Mouse (Mus musculus) liver, postnatal 0 days (tissue): ENCODE results near the gene Dtd1. TPM values are rescaled to one million over a fixed set of nuclear protein-coding genes. Genes with fewer than 3 reads are reported as not detected.

Experiments used
- ATAC-seq: fragments of 200-750 bp; cut with Nextera tagmentation; 2 replicates; pipeline ENCODE4 v1.8.0; 2017; ENCODE audit warnings: mild to moderate bottlenecking, moderate library complexity
- DNase-seq: peaks from one replicate; pipeline ENCODE4 v3.0.0-alpha.2; 2016
- H3K27ac ChIP-seq: fragments of 300-500 bp; sonication (generic); 2 replicates; pipeline ENCODE4 v1.5.1; 2014; ENCODE audit warnings: antibody characterized with exemption, moderate library complexity, mild to moderate bottlenecking, low read depth
- H3K27me3 ChIP-seq: fragments of 300-500 bp; sonication (generic); 2 replicates; pipeline ENCODE4 v1.6.1; 2014; ENCODE audit warnings: low read length, control low read depth, mixed read lengths; ENCODE audit not compliant: insufficient read depth
- H3K36me3 ChIP-seq: fragments of 300-500 bp; sonication (generic); replicated peaks from 2 replicates; pipeline ENCODE4 v1.6.1; 2014; ENCODE audit warnings: mild to moderate bottlenecking, control low read depth, low read length, moderate library complexity, mixed read lengths; ENCODE audit not compliant: insufficient read depth
- H3K4me1 ChIP-seq: fragments of 300-500 bp; sonication (generic); 2 replicates; pipeline ENCODE4 v1.6.1; 2014; ENCODE audit warnings: antibody characterized with exemption, mild to moderate bottlenecking, control low read depth; ENCODE audit not compliant: insufficient read depth
- H3K4me2 ChIP-seq: fragments of 300-500 bp; sonication (generic); 2 replicates; pipeline ENCODE4 v1.6.1; 2014; ENCODE audit warnings: low read depth, mild to moderate bottlenecking, low read length, moderate library complexity, mixed read lengths
- H3K4me3 ChIP-seq: fragments of 300-500 bp; sonication (generic); 2 replicates; pipeline ENCODE4 v1.5.1; 2014; ENCODE audit warnings: low read depth, low read length
- H3K9ac ChIP-seq: fragments of 300-500 bp; sonication (generic); replicated peaks from 2 replicates; pipeline ENCODE4 v1.6.1; 2014; ENCODE audit warnings: mild to moderate bottlenecking, moderate library complexity
- H3K9me3 ChIP-seq: fragments of 300-500 bp; sonication (generic); 2 replicates; pipeline ENCODE4 v1.6.1; 2016; ENCODE audit warnings: mild to moderate bottlenecking, control low read depth, low read length, mixed read lengths
- CTCF ChIP-seq: sonication (generic); IDR thresholded peaks from 2 replicates; pipeline ENCODE4 v1.5.1; 2016; ENCODE audit warnings: antibody characterized with exemption, low read depth
- EP300 ChIP-seq: IDR thresholded peaks from 2 replicates; pipeline ENCODE4 v1.6.1; 2016; ENCODE audit warnings: antibody characterized with exemption, low read depth, mild to moderate bottlenecking
- WGBS: fragments of 180-500 bp; shearing (Covaris S2); extraction: QIAGEN DNeasy Blood & Tissue Kit; methylation state at CpG from one replicate; pipeline ENCODE4 v1.1.7; 2014; ENCODE audit not compliant: insufficient replicate concordance; 5-methylcytosine and 5-hydroxymethylcytosine counted together
- polyA plus RNA-seq: library from polyadenylated mRNA; unstranded; fragments of >200 nt; fragmentation: Nextera tagmentation; extraction: Ambion mirVana; gene quantifications from 2 replicates; pipeline ENCODE4 v1.2.1, GENCODE M21; 2015

Gene Dtd1
- polyA plus RNA-seq, 1 experiment from 2014 or later: 17.1 TPM

DNA sequence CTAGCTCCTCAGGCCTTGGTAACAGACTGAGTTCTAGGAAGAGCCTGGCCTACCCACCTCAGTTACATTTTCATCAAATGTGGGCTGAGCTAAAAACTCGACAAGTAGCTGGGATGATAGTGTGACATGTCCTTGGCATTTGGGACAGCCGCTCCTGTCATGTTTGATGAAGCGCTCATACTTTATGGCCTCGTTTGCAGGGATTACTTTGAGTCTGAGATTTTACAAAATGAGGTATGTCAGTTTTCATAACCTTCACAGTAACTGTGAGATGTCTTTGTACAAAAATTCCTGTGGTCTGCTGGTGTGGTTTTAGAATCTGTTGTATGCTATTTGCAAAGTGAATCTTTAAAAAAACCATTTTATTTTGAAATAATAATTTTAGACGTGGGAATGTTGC is 72.7 kb downstream of the Dtd1 start:
- ATAC-seq: no peak
- H3K4me3 ChIP-seq: no peak overlapping the region
- H3K27ac ChIP-seq: no peak overlapping the region
- H3K9ac ChIP-seq: no peak overlapping the region
- H3K9me3 ChIP-seq: no peaks in the 10 kb centered on the region
- H3K27me3 ChIP-seq: no peaks in the 10 kb centered on the region
- H3K4me2 ChIP-seq: no peak overlapping the region
- no peaks in the 10 kb centered on the region for H3K4me1 ChIP-seq
- DNase-seq: no peak
- 80% methylated on average over 5 of the region's 5 CpGs for WGBS
- no peaks in the 10 kb centered on the region for H3K36me3 ChIP-seq
- TF ChIP-seq EP300 (no peak), CTCF (no peak)

DNA sequence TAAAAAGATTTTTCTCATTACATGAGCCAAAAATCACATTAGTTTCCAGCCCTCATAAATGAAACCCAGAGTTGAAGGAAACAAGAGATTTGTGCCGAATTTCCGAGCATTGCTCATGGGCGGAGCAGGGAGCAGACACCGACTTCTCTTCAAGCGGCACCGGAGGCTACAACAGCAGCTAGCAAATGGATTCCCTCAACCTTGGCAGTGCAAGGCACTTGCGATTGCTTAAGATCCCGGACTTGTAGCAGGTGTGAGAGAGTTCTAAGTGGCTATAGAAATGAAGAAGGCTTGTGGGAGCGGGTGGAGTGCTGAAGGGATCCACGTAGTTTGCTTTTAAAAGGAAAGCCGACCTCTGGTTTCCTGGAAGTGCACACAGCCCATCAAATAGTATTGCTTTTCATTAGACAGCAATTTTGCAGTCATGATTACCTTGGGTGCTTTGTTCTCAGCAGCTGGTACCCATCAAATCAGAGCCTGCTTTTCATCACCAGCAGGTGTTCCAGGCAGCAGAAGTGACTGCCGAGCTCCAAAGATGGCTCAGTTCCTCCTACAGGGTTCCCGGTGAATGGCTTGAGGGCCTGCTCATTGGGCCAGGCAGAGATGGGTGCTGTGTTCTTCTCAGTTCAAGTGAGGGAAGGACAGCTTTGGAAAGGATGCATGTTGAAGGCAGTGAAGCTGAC is 77.0 kb downstream of the Dtd1 start:
- ATAC-seq (no peak), DNase-seq (no peak)
- 81% methylated on average over 13 of the region's 13 CpGs for WGBS
- no peak overlapping the region for H3K9ac ChIP-seq
- H3K27ac ChIP-seq: no peak overlapping the region
- no peaks in the 10 kb centered on the region for H3K4me1 ChIP-seq
- no peaks in the 10 kb centered on the region for H3K36me3 ChIP-seq
- H3K4me3 ChIP-seq: no peak overlapping the region
- H3K27me3 ChIP-seq: no peaks in the 10 kb centered on the region
- no peaks in the 10 kb centered on the region for H3K9me3 ChIP-seq
- no peak for TF ChIP-seq CTCF
- no peak for TF ChIP-seq EP300
- no peak overlapping the region for H3K4me2 ChIP-seq

DNA sequence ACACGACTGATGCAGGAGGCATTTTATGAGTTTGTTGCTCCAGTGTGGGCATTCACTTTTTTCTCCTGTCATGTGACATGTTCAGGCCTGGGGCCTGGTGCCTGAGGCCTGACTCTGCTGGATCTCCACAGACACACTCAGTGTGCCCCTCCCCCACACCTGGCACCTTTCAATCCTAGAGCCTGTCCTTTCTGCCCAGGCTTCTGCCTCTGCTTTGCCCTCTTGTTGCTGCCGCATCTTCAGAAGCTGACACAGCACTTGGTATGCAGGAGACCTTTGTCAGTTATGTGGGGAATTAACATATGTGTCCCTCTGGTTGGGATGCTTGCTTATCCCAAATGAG is 77.5 kb downstream of the Dtd1 start:
- no peak overlapping the region for H3K4me2 ChIP-seq
- no peaks in the 10 kb centered on the region for H3K4me1 ChIP-seq
- H3K27me3 ChIP-seq: no peaks in the 10 kb centered on the region
- H3K9me3 ChIP-seq: no peaks in the 10 kb centered on the region
- no peak overlapping the region for H3K4me3 ChIP-seq
- TF ChIP-seq EP300: no peak
- no peak for TF ChIP-seq CTCF
- H3K36me3 ChIP-seq: no peaks in the 10 kb centered on the region
- WGBS: 74% methylated on average over 2 of the region's 2 CpGs
- no peak overlapping the region for H3K9ac ChIP-seq
- no peak for ATAC-seq
- DNase-seq: no peak
- no peak overlapping the region for H3K27ac ChIP-seq

DNA sequence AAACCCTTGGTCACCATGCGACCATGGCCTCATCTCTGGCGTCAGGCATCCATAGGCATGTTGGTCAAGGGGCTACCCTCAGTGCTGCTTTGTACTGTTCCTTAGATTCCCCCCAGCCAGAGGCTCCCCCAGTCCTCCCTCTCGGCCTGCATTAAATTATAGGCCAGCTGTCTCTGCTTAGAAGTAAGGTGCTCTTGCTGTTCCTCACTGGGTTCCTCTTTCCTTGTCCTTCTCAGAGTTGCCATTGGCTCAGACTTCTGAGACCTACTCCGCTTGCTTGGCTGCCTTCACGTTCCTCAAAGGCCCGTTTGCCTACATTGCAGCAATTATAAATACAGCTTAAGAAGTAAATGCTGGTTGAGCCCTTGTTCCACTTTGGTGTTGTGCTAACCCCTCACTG is 79.1 kb downstream of the Dtd1 start:
- Histone ChIP-seq H3K9ac (no peak overlapping the region), H3K27ac (no peak overlapping the region), H3K4me2 (no peak overlapping the region), H3K4me1 (no peaks in the 10 kb centered on the region), H3K9me3 (no peaks in the 10 kb centered on the region), H3K27me3 (no peaks in the 10 kb centered on the region), H3K36me3 (no peaks in the 10 kb centered on the region), H3K4me3 (no peak overlapping the region)
- DNase-seq (no peak), ATAC-seq (no peak)
- 85% methylated on average over 6 of the region's 6 CpGs for WGBS
- TF ChIP-seq CTCF (no peak), EP300 (no peak)

DNA sequence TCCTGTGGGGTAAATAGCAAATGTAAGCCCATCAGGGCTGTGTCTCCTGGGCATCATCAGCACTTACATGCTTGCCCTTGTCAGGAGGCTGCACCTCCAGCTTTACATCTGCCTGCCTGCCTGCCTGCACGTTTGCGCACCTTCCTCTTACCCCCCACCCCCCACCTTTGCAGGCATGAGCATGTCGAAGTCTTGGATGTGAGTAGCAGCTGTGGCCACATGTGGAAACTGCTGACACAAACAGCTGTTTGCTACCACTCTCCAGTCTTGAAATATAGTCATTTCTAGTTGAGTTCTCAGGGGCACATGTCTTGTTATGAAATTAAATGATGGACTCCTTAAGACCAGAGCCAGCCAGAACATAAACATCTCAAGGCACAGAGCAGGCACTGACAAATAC is 79.7 kb downstream of the Dtd1 start:
- Histone ChIP-seq H3K9me3 (no peaks in the 10 kb centered on the region), H3K27ac (no peak overlapping the region)

DNA sequence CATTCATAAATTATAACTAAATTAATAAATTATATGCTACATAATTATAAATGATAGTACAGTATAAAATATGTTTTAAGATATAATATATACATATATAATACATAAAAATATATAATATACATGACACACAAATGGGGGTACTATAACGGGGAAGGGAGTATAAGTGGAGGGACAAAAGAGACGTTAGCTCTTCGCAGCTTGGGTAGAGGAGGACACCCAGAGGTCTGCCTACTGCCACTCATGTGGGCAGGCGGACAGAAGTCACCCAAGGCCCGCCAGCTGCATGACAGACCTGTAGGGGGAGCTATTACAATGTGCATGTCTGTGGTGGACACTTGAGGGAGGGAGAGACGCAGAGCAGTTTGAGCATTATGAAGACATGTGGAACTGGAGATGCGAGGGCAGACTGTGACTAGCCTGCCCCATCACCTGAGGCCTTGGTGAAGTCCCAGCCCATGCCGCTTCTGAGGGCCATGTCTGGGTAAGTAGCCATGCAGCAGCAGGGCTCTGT is 92.6 kb downstream of the Dtd1 start:
- peak; percentile 60 for TF ChIP-seq CTCF
- TF ChIP-seq EP300: no peak
- Histone ChIP-seq H3K36me3 (no peaks in the 10 kb centered on the region), H3K9ac (no peak overlapping the region), H3K27ac (no peak overlapping the region), H3K4me3 (no peak overlapping the region), H3K27me3 (no peaks in the 10 kb centered on the region), H3K9me3 (no peaks in the 10 kb centered on the region), H3K4me2 (no peak overlapping the region), H3K4me1 (no peaks in the 10 kb centered on the region)
- ATAC-seq (0 out of 2 replicates have a peak, but pooled peaks have one; percentile 23), DNase-seq (peak; percentile 20)
- 73% methylated on average over 8 of the region's 8 CpGs for WGBS

More for the DNA sequence above, 79.7 kb downstream of the Dtd1 start:
- H3K27me3 ChIP-seq: no peaks in the 10 kb centered on the region
- no peak overlapping the region for H3K4me2 ChIP-seq
- no peak for TF ChIP-seq CTCF
- no peak for TF ChIP-seq EP300
- no peak overlapping the region for H3K4me3 ChIP-seq
- DNase-seq: no peak
- no peaks in the 10 kb centered on the region for H3K36me3 ChIP-seq
- WGBS: 75% methylated on average over 3 of the region's 3 CpGs
- H3K4me1 ChIP-seq: no peaks in the 10 kb centered on the region
- no peak for ATAC-seq
- no peak overlapping the region for H3K9ac ChIP-seq

DNA sequence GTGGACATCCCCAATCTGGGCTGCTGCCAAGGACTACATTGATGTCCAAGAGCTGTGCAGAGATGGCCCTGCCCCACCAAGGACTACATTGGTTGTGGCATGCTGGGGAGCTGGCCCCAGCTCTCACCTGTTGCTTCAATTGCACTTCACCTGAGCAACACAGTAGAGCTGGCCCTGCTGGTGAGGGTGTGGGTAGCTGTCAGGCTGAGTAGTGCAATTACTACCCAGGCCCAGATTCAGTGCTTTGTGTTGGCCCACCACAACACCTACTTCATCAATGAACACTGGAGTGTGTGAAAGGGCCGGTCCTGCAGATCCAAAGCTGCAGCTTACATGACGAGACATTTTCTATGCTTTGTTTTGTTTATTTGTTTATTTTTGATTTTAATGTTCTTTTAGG is 93.1 kb downstream of the Dtd1 start:
- Histone ChIP-seq H3K27ac (no peak overlapping the region), H3K4me3 (no peak overlapping the region), H3K4me1 (no peaks in the 10 kb centered on the region), H3K4me2 (no peak overlapping the region), H3K27me3 (no peaks in the 10 kb centered on the region), H3K9ac (no peak overlapping the region), H3K36me3 (no peaks in the 10 kb centered on the region), H3K9me3 (no peaks in the 10 kb centered on the region)
- TF ChIP-seq EP300 (no peak), CTCF (no peak)
- ATAC-seq (no peak), DNase-seq (no peak)
- WGBS: 83% methylated on average over 2 of the region's 2 CpGs
